Mouse (Mus musculus) intestine, postnatal 0 days (tissue): Measurements from ENCODE around the gene Stard9. TPM values are rescaled to one million over a fixed set of nuclear protein-coding genes. Genes with fewer than 3 reads are reported as not detected.
A peak's percentile ranks its signal among the peaks of the same experiment; 100 is the strongest.

Source experiments
- ATAC-seq: fragments of 200-750 bp; cut with Nextera tagmentation; 2 replicates; pipeline ENCODE4 v1.8.0; 2017; ENCODE audit warnings: mild to moderate bottlenecking, moderate TSS enrichment, moderate library complexity
- H3K27ac ChIP-seq: fragments of 300-500 bp; sonication (generic); 2 replicates; pipeline ENCODE4 v1.5.1; 2014; ENCODE audit warnings: mild to moderate bottlenecking, low read depth, low read length, moderate library complexity
- H3K27me3 ChIP-seq: fragments of 300-500 bp; sonication (generic); replicated peaks from 2 replicates; pipeline ENCODE4 v1.6.1; 2014; ENCODE audit warnings: low read length, mixed read lengths; ENCODE audit not compliant: control insufficient read depth, insufficient read depth
- H3K36me3 ChIP-seq: fragments of 300-500 bp; sonication (generic); 2 replicates; pipeline ENCODE4 v1.6.1; 2014; ENCODE audit warnings: mild to moderate bottlenecking, moderate library complexity; ENCODE audit not compliant: control insufficient read depth, insufficient read depth
- H3K4me1 ChIP-seq: fragments of 300-500 bp; sonication (generic); replicated peaks from 2 replicates; pipeline ENCODE4 v1.6.1; 2014; ENCODE audit warnings: antibody characterized with exemption, low read length, mixed read lengths; ENCODE audit not compliant: control insufficient read depth, insufficient read depth
- H3K4me2 ChIP-seq: fragments of 300-500 bp; sonication (generic); replicated peaks from 2 replicates; pipeline ENCODE4 v1.6.1; 2014; ENCODE audit warnings: low read depth, mild to moderate bottlenecking, moderate library complexity
- H3K4me3 ChIP-seq: fragments of 300-500 bp; sonication (generic); 2 replicates; pipeline ENCODE4 v1.5.1; 2014; ENCODE audit warnings: low read depth, low read length
- H3K9ac ChIP-seq: fragments of 300-500 bp; sonication (generic); 2 replicates; pipeline ENCODE4 v1.6.1; 2014; ENCODE audit warnings: mild to moderate bottlenecking, low read depth, low read length
- H3K9me3 ChIP-seq: fragments of 300-500 bp; sonication (generic); 2 replicates; pipeline ENCODE4 v1.6.1; 2016; ENCODE audit warnings: mixed run types; ENCODE audit not compliant: control insufficient read depth
- CTCF ChIP-seq: sonication (generic); IDR thresholded peaks from 2 replicates; pipeline ENCODE4 v1.5.1; 2016; ENCODE audit warnings: low read depth, mild to moderate bottlenecking, control low read depth, antibody characterized with exemption, moderate library complexity
- WGBS: fragments of 180-500 bp; shearing (Covaris S2); extraction: QIAGEN DNeasy Blood & Tissue Kit; methylation state at CpG from one replicate; pipeline ENCODE4 v1.1.7; 2014; 5-methylcytosine and 5-hydroxymethylcytosine counted together
- polyA plus RNA-seq: library from polyadenylated mRNA; unstranded; fragments of >200 nt; fragmentation: Nextera tagmentation; extraction: Ambion mirVana; gene quantifications from 2 replicates; pipeline ENCODE4 v1.2.1, GENCODE M21; 2015

Stard9 gene
- polyA plus RNA-seq: 1.6 and 2.4 TPM in 2 replicates

DNA sequence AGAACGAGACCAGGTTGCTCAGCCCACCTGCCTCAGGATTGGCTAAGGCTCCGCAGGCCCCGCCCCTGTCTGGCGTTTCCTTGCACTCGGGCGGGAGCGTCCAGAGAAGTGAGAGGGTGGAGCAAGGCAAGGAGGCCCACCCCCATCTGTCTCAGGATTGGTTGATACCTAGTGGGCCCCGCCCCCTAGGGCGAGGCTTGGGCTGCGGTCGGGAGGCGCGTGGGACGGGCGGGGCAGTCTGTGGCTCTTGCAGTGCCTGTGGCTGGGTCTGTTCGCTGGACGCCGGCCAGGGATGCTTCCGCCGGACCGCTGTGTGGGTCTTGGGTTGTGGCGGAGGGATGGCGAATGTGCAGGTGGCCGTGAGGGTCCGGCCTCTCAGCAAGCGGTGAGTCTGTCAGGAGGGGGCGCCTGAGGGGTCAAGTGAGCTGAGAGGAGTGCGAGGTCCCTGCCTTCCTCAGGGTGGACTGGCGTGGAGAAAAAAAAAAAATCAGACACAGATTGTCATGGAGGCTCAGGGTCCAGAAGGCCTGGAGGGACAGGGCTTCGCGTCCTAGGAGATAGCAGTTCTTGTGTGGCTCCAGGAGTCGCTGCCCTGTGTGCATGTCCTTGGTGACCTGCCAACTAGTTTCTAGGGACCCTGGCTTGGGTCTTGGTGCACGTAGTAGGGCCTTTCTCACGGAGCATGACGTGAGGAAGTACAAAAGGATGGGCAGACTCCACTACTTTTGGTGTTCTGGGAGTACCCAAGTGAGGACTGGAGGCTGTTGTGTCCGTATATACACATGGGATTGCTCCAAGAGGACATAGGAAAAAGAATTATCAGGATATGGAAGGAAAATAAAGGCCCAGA lies at the start of gene Stard9:
Gene Stard9 (plus strand): TSS at position 236 of the 850 bp plus-strand sequence.
- Histone ChIP-seq H3K4me3 (peak within 1 kb of the TSS; percentile 61), H3K27ac (no peak within 1 kb of the TSS), H3K4me1 (0 out of 2 replicates have a peak, but pooled peaks cover 3% of the 10 kb centered on the region), H3K36me3 (no peaks in the 10 kb centered on the region), H3K9ac (peak within 1 kb of the TSS; percentile 37; the same call in 1 of the 2 replicates), H3K27me3 (no peaks in the 10 kb centered on the region), H3K4me2 (peak within 1 kb of the TSS; percentile 75), H3K9me3 (no peaks in the 10 kb centered on the region)
- peak; percentile 100 for ATAC-seq
- 3% methylated on average over 33 of the region's 36 CpGs for WGBS
- TF ChIP-seq CTCF: peak; percentile 32

DNA sequence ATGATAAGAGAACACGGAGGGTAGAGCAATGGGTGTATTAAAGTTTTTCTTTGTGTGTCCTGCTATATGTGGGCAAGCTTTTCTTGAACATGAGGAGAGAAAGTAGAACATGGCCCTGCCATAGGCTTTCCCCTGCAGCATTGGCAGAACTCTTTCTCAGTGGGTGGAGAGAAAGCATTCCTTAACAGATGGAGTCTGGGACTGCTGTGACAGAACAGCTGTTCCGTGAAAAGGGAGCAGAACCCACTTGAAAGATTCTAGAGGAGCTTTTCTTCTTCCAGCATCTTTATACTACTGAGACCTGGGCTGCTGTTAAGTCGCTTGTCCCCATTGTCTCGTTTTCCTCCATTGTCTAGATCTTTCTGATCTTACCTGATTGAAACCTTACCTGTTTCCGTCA lies 39.2 kb upstream of the Stard9 start:
- WGBS: 69% methylated on average over 5 of the region's 5 CpGs
- Histone ChIP-seq H3K4me2 (no peak overlapping the region), H3K4me3 (no peak overlapping the region), H3K9me3 (no peaks in the 10 kb centered on the region), H3K36me3 (peaks cover 34% of the 10 kb centered on the region), H3K4me1 (no peaks in the 10 kb centered on the region), H3K27me3 (no peaks in the 10 kb centered on the region), H3K27ac (no peak overlapping the region), H3K9ac (no peak overlapping the region)
- no peak for ATAC-seq
- TF ChIP-seq CTCF: no peak

DNA sequence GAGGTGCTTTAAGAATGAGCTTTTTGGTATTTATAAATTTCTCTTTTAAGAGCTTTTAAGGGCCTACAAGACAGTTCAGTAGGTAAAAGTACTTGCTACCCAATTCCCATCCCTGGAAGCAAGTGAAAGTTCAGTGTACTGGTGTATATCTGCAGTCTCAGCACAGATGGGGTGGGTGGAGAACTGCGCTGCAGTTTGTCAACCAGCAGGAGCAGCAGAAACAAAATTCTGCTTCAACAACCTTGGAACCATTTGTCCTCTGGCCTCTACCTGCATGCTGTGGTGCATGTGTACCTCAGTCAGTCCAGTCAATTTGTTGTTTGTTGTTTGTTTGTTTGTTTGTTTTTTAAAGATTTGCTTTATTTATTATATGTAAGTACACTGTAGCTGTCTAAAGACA lies 36.7 kb upstream of the Stard9 start:
- Histone ChIP-seq H3K4me2 (no peak overlapping the region), H3K4me1 (no peaks in the 10 kb centered on the region), H3K4me3 (no peak overlapping the region), H3K9ac (no peak overlapping the region), H3K27me3 (no peaks in the 10 kb centered on the region), H3K27ac (no peak overlapping the region), H3K36me3 (peaks cover 35% of the 10 kb centered on the region), H3K9me3 (no peaks in the 10 kb centered on the region)
- 88% methylated on average over 1 of the region's 1 CpGs for WGBS
- ATAC-seq: no peak
- peak; percentile 21; the same call in 1 of the 2 replicates for TF ChIP-seq CTCF

DNA sequence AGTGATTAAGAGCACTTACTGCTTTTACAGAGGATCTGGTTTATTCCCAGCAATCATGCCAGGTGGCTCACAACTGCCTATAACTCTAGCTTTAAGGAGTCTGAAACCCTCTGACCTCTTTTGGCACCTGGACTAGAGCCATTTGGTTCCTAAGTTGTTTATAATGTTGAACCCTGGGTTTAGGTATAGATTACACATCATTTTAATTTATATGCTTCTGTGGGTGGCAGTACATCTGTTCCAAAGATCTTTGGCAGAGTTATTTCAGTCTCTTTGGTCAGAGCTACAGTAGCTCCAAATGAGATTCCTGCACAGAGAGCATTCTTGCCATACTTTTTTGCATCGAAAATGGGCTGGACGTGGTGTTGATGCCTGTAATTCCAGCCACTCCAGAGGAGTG lies 31.2 kb upstream of the Stard9 start:
- Histone ChIP-seq H3K9me3 (no peaks in the 10 kb centered on the region), H3K4me2 (no peak overlapping the region), H3K27me3 (no peaks in the 10 kb centered on the region), H3K4me1 (no peaks in the 10 kb centered on the region), H3K27ac (no peak overlapping the region), H3K4me3 (no peak overlapping the region), H3K36me3 (peaks cover 48% of the 10 kb centered on the region), H3K9ac (no peak overlapping the region)
- ATAC-seq: no peak
- 95% methylated on average over 2 of the region's 2 CpGs for WGBS
- no peak for TF ChIP-seq CTCF

DNA sequence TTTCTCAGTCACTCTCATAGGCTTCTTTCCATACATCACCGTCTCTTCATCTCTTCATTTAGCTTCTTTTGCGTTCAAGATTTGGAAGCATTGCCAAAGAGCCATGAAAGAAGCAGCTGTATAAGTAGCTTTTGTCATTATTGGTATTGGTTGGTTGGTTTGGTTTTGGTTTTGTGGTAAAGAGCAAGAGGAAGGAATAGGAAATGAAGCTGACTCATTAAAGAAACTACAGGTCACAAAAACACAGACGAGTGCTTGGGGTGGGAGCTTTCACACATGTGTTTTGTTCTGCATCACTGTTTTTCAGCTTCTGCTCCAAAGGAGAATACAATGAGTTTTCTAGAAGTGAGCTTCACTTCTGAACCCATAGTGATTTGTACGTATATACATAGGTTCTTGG lies 29.4 kb upstream of the Stard9 start:
- Histone ChIP-seq H3K27ac (no peak overlapping the region), H3K4me1 (no peaks in the 10 kb centered on the region), H3K27me3 (no peaks in the 10 kb centered on the region), H3K36me3 (peaks cover 44% of the 10 kb centered on the region), H3K9ac (no peak overlapping the region), H3K4me3 (no peak overlapping the region), H3K4me2 (no peak overlapping the region), H3K9me3 (no peaks in the 10 kb centered on the region)
- ATAC-seq: no peak
- no peak for TF ChIP-seq CTCF
- WGBS: 91% methylated on average over 4 of the region's 4 CpGs

DNA sequence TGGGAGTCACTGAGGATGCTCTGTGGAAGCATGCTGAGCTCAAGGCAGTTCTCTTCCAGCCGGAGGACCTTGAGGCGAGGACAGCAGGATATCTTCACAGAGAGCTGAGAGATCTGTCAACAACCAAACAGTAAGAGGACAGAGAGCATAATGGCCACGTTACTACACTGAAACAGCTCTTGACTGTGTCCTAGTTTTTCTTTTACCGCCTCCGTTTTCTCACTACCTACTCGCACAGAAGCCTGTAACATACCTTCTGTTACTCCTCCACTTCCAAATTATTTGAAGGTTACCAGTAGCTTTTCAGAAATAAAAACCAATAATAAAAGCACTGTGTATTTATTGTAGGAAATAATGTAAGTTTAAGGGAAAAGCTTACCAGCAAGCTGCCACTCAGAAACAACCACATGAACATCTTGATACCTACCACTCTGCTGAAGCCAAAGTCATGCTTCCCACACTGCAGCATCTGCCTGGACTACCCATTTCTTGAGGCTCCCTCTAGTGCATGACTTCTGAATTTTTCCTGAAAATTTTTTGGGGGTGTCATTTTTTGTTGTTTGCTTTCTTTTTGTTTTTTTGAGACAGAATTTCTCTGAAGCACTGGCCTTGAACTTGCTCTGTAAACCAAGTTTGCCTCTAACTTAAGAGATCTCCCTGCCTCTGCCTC lies 22.8 kb upstream of the Stard9 start:
- TF ChIP-seq CTCF: peak; percentile 62
- H3K4me3 ChIP-seq: no peak overlapping the region
- no peaks in the 10 kb centered on the region for H3K27me3 ChIP-seq
- no peaks in the 10 kb centered on the region for H3K9me3 ChIP-seq
- peaks cover 3% of the 10 kb centered on the region; the same call in 1 of the 2 replicates for H3K36me3 ChIP-seq
- WGBS: 86% methylated on average over 6 of the region's 6 CpGs
- H3K9ac ChIP-seq: no peak overlapping the region
- H3K27ac ChIP-seq: no peak overlapping the region
- H3K4me2 ChIP-seq: no peak overlapping the region
- no peak for ATAC-seq
- H3K4me1 ChIP-seq: peaks cover 7% of the 10 kb centered on the region
